Mouse (Mus musculus) c-Kit-negative CD71-positive TER-119-positive erythroid progenitor cells, embryonic 14.5 days (primary cell): ENCODE results near the gene Enox1.

Source experiments
- DNase-seq: peaks from one replicate; pipeline ENCODE4 v3.0.0-alpha.2; 2013; ENCODE audit warnings: low read depth, low spot score

Enox1 gene

GRCm38 (mm10) chr14:77272931-77273446 is 116.4 kb downstream of the Enox1 start:
- DNase-seq: no peak

GRCm38 (mm10) chr14:77273721-77274120 is 117.2 kb downstream of the Enox1 start:
- no peak for DNase-seq

- no peak for DNase-seq
These were observed 119.0 kb downstream of the Enox1 start for GRCm38 (mm10) chr14:77275607-77276006.

GRCm38 (mm10) chr14:77279143-77279542 is 122.6 kb downstream of the Enox1 start:
- no peak for DNase-seq

- DNase-seq: no peak
These were observed 123.9 kb downstream of the Enox1 start for GRCm38 (mm10) chr14:77280454-77280853.

- DNase-seq: no peak
These were observed 124.3 kb downstream of the Enox1 start for GRCm38 (mm10) chr14:77280893-77281292.

- DNase-seq: no peak
These were observed 127.4 kb downstream of the Enox1 start for GRCm38 (mm10) chr14:77283939-77284338.

GRCm38 (mm10) chr14:77285453-77285852 is 128.9 kb downstream of the Enox1 start:
- no peak for DNase-seq

GRCm38 (mm10) chr14:77291756-77292155 is 135.2 kb downstream of the Enox1 start:
- no peak for DNase-seq

- DNase-seq: no peak
These were observed 140.5 kb downstream of the Enox1 start for GRCm38 (mm10) chr14:77297039-77297438.

- DNase-seq: no peak
These were observed 141.8 kb downstream of the Enox1 start for GRCm38 (mm10) chr14:77298327-77298726.

GRCm38 (mm10) chr14:77309571-77309970 is 153.0 kb downstream of the Enox1 start:
- DNase-seq: no peak

- no peak for DNase-seq
These were observed 154.9 kb downstream of the Enox1 start for GRCm38 (mm10) chr14:77311456-77311855.

- DNase-seq: no peak
These were observed 162.8 kb downstream of the Enox1 start for GRCm38 (mm10) chr14:77319396-77319795.

GRCm38 (mm10) chr14:77324348-77324747 is 167.8 kb downstream of the Enox1 start:
- no peak for DNase-seq

- DNase-seq: no peak
These were observed 171.1 kb downstream of the Enox1 start for GRCm38 (mm10) chr14:77327693-77328092.

- no peak for DNase-seq
These were observed 173.2 kb downstream of the Enox1 start for GRCm38 (mm10) chr14:77329791-77330190.

- no peak for DNase-seq
These were observed 187.2 kb downstream of the Enox1 start for GRCm38 (mm10) chr14:77343662-77344340.

- no peak for DNase-seq
These were observed 189.7 kb downstream of the Enox1 start for GRCm38 (mm10) chr14:77346296-77346695.

GRCm38 (mm10) chr14:77351803-77352352 is 195.3 kb downstream of the Enox1 start:
- no peak for DNase-seq

- DNase-seq: no peak
These were observed 206.1 kb downstream of the Enox1 start for GRCm38 (mm10) chr14:77362662-77363061.

GRCm38 (mm10) chr14:77368411-77368810 is 211.8 kb downstream of the Enox1 start:
- no peak for DNase-seq

GRCm38 (mm10) chr14:77369070-77369469 is 212.5 kb downstream of the Enox1 start:
- no peak for DNase-seq
